ENCODE assay signal across 16 mouse cellular contexts in the genomic region with DNA sequence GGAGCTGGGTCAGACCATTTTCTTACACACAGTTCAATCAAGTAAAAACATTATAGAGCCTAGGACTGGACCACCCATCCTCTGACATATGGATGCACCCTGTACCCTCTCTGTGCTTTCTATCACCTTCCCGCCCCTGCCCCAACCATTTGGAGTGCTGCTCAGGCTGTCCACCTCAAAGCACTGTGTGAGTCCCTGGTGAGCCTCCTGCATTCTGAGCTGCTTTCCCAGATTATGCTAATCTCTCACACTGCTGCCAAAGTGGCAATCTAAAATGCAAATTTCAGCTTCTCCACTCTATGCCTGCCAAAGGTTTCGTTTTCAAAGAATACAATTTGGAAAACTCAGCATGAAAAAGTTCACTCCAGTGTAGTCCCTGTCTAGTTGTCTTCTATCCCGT. TPM values are rescaled to one million over a fixed set of nuclear protein-coding genes. Genes with fewer than 3 reads are reported as not detected.
DNase-seq lines count a peak whose midpoint lies in the region; ATAC-seq lines count a peak whose summit lies in the region.
"Had no signal": no experiment of that assay in that cellular context is flagged by ENCODE, and none has a peak within 500 bp of the region (broad histone marks: within the 10 kb centered on the region; RNA-seq: fewer than 3 reads in every experiment).

No protein-coding gene starts in this region.

- ATAC-seq in frontal cortex, adult (ENCODE audit: low TSS enrichment) = peak; percentile 86
- ATAC-seq in hindbrain, embryonic 15.5 days (ENCODE audit: low FRiP score, low read depth) = peak; percentile 67; the same call in 1 of the 2 replicates
- peak; percentile 63 for ATAC-seq in neural tube, embryonic 13.5 days (ENCODE audit: low read depth)
- no peak for ATAC-seq in kidney, embryonic 15.5 days (replicated peaks; ENCODE audit: low FRiP score)
- ATAC-seq: intestine, postnatal 0 days; liver, embryonic 12.5 days had no signal

- no peak overlapping the region for H3K9ac ChIP-seq in hindbrain, embryonic 15.5 days
- H3K9ac ChIP-seq in neural tube, embryonic 13.5 days = 0 out of 2 replicates have a peak overlapping the region, but pooled peaks have one; percentile 26
- no peak overlapping the region for H3K9ac ChIP-seq in kidney, embryonic 15.5 days
- H3K9ac ChIP-seq: embryonic facial prominence, embryonic 15.5 days; heart, embryonic 15.5 days; liver, embryonic 12.5 days had no signal

- H3K27me3 ChIP-seq in hindbrain, embryonic 15.5 days = no peaks in the 10 kb centered on the region
- H3K27me3 ChIP-seq in neural tube, embryonic 13.5 days = no peaks in the 10 kb centered on the region
- H3K27me3 ChIP-seq in kidney, embryonic 15.5 days = no peaks in the 10 kb centered on the region
- H3K27me3 ChIP-seq: embryonic facial prominence, embryonic 15.5 days; heart, embryonic 15.5 days; liver, embryonic 12.5 days had no signal

- H3K4me1 ChIP-seq in hindbrain, embryonic 15.5 days (replicated peaks) = peaks cover 40% of the 10 kb centered on the region
- peaks cover 36% of the 10 kb centered on the region for H3K4me1 ChIP-seq in neural tube, embryonic 13.5 days (replicated peaks)
- peaks cover 33% of the 10 kb centered on the region for H3K4me1 ChIP-seq in kidney, embryonic 15.5 days
- H3K4me1 ChIP-seq: embryonic facial prominence, embryonic 15.5 days had no signal

- peak overlapping the region; percentile 19 for H3K4me2 ChIP-seq in hindbrain, embryonic 15.5 days
- H3K4me2 ChIP-seq in neural tube, embryonic 13.5 days = peak overlapping the region; percentile 32
- no peak overlapping the region for H3K4me2 ChIP-seq in kidney, embryonic 15.5 days
- H3K4me2 ChIP-seq: embryonic facial prominence, embryonic 15.5 days; liver, embryonic 12.5 days had no signal

- H3K27ac ChIP-seq in hindbrain, embryonic 15.5 days (replicated peaks) = peak overlapping the region; percentile 41
- H3K27ac ChIP-seq in neural tube, embryonic 13.5 days (replicated peaks) = peak overlapping the region; percentile 66
- no peak overlapping the region for H3K27ac ChIP-seq in kidney, embryonic 15.5 days
- H3K27ac ChIP-seq: embryonic facial prominence, embryonic 15.5 days; heart, embryonic 15.5 days; liver, embryonic 12.5 days had no signal

- H3K36me3 ChIP-seq in hindbrain, embryonic 15.5 days = no peaks in the 10 kb centered on the region
- no peaks in the 10 kb centered on the region for H3K36me3 ChIP-seq in neural tube, embryonic 13.5 days
- no peaks in the 10 kb centered on the region for H3K36me3 ChIP-seq in kidney, embryonic 15.5 days
- H3K36me3 ChIP-seq: embryonic facial prominence, embryonic 15.5 days; heart, embryonic 15.5 days; liver, embryonic 12.5 days had no signal

- intact Hi-C loops in left cerebral cortex, postnatal 4 days (cut with DNase I) = no loop called here

- 21% methylated on average over 3 of the region's 3 CpGs for WGBS in hindbrain, embryonic 15.5 days
- 25% methylated on average over 3 of the region's 3 CpGs for WGBS in neural tube, embryonic 13.5 days
- 58% methylated on average over 3 of the region's 3 CpGs for WGBS in kidney, embryonic 15.5 days

- DNase-seq in frontal cortex, postnatal 10 days (ENCODE audit: low spot score in 2 of 2) = no peak
- DNase-seq in left cerebral cortex, postnatal 4 days = peak; percentile 34
- no peak for DNase-seq in left cerebral cortex, adult 9 months (ENCODE audit: low spot score in 2 of 2)
- no peak for DNase-seq in layer of hippocampus, postnatal 10 days (ENCODE audit: low spot score in 2 of 2)
- DNase-seq: adrenal gland, adult 2 months; kidney, postnatal 36 days; lung, postnatal 10 days; thymus, adult 18-20 months had no signal

- no peaks in the 10 kb centered on the region for H3K9me3 ChIP-seq in hindbrain, embryonic 15.5 days
- H3K9me3 ChIP-seq in neural tube, embryonic 13.5 days = no peaks in the 10 kb centered on the region
- no peaks in the 10 kb centered on the region for H3K9me3 ChIP-seq in kidney, embryonic 15.5 days (replicated peaks)
- H3K9me3 ChIP-seq: embryonic facial prominence, embryonic 15.5 days; heart, embryonic 15.5 days; liver, embryonic 12.5 days had no signal

- no peak overlapping the region for H3K4me3 ChIP-seq in hindbrain, embryonic 15.5 days
- no peak overlapping the region for H3K4me3 ChIP-seq in neural tube, embryonic 13.5 days
- no peak overlapping the region for H3K4me3 ChIP-seq in kidney, embryonic 15.5 days (replicated peaks)
- H3K4me3 ChIP-seq: embryonic facial prominence, embryonic 15.5 days; heart, embryonic 15.5 days; liver, embryonic 12.5 days had no signal

RNA-seq across cellular contexts. Expression of gene Ddhd1, which starts 14.5 kb away (rescaled TPM):
- 10 to 100 TPM; 67.0 to 69.6 TPM for total RNA-seq in left cerebral cortex, postnatal 4 days (2021)
- polyA plus RNA-seq in hindbrain, embryonic 15.5 days (2015; fragmentation: Nextera tagmentation; extraction: Ambion mirVana) = 19.8 and 21.2 TPM in 2 replicates
- polyA plus RNA-seq in neural tube, embryonic 13.5 days (2015; fragmentation: Nextera tagmentation; extraction: Ambion mirVana) = 17.8 and 21.8 TPM in 2 replicates
- total RNA-seq in layer of hippocampus, postnatal 10 days (2021) = 10 to 100 TPM; 67.5 to 74.4 TPM
- polyA plus RNA-seq in kidney, embryonic 15.5 days (2015; fragmentation: Nextera tagmentation; extraction: Ambion mirVana) = 5.6 and 7.8 TPM in 2 replicates
